Mouse (Mus musculus) heart, embryonic 12.5 days (tissue): Measurements from ENCODE around the gene Spa17. TPM values are rescaled to one million over a fixed set of nuclear protein-coding genes. Genes with fewer than 3 reads are reported as not detected.

Experiments
- ATAC-seq: fragments of 200-750 bp; cut with Nextera tagmentation; 2 replicates; pipeline ENCODE4 v1.8.0; 2017; ENCODE audit warnings: moderate TSS enrichment, moderate library complexity; ENCODE audit not compliant: insufficient number of reproducible peaks, low FRiP score
- H3K27ac ChIP-seq: fragments of 300-500 bp; sonication (generic); 2 replicates; pipeline ENCODE4 v1.5.1; 2016; ENCODE audit warnings: mild to moderate bottlenecking, moderate library complexity; ENCODE audit not compliant: poor library complexity, severe bottlenecking
- H3K27me3 ChIP-seq: fragments of 300-500 bp; sonication (generic); replicated peaks from 2 replicates; pipeline ENCODE4 v1.6.1; 2016; ENCODE audit warnings: mild to moderate bottlenecking, moderate library complexity
- H3K36me3 ChIP-seq: fragments of 300-500 bp; sonication (generic); 2 replicates; pipeline ENCODE4 v1.6.1; 2016; ENCODE audit warnings: mild to moderate bottlenecking, moderate library complexity
- H3K4me1 ChIP-seq: fragments of 300-500 bp; sonication (generic); replicated peaks from 2 replicates; pipeline ENCODE4 v1.6.1; 2016; ENCODE audit warnings: mild to moderate bottlenecking
- H3K4me2 ChIP-seq: fragments of 300-500 bp; sonication (generic); 2 replicates; pipeline ENCODE4 v1.6.1; 2016; ENCODE audit warnings: mild to moderate bottlenecking, moderate library complexity
- H3K4me3 ChIP-seq: fragments of 300-500 bp; sonication (generic); 2 replicates; pipeline ENCODE4 v1.5.1; 2016; ENCODE audit warnings: mild to moderate bottlenecking
- H3K9ac ChIP-seq: fragments of 300-500 bp; sonication (generic); 2 replicates; pipeline ENCODE4 v1.6.1; 2016; ENCODE audit warnings: mild to moderate bottlenecking, moderate library complexity
- H3K9me3 ChIP-seq: fragments of 300-500 bp; sonication (generic); replicated peaks from 2 replicates; pipeline ENCODE4 v1.6.1; 2016; ENCODE audit warnings: mild to moderate bottlenecking, moderate library complexity
- WGBS: fragments of 180-500 bp; shearing (Covaris S2); methylation state at CpG from one replicate; pipeline ENCODE4 v1.1.7; 2016; 5-methylcytosine and 5-hydroxymethylcytosine counted together
- polyA plus RNA-seq: library from polyadenylated mRNA; unstranded; fragments of >200 nt; fragmentation: Nextera tagmentation; extraction: Ambion mirVana; gene quantifications from 2 replicates; pipeline ENCODE4 v1.2.1, GENCODE M21; 2016

Spa17 gene
- polyA plus RNA-seq, 1 experiment from 2014 or later: 6.2 TPM

DNA sequence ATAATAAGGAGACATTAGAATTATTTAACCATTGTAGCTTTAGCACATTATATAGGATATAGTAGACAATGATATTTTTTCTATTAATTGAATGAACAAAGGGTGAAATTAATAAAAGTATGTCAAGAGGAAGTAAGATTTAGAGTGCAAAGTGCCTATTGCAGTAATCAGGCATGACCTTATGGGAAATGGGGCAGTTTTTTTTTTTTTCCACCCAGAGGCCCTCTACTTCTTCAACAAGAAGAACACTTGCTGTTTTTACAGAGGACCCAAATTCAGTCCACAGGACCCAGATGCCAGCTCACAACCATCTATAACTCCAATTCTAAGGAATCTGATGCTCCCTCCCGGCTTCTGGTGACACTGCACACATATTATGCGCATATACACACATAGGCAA is 52.9 kb downstream of the Spa17 start:
- H3K9ac ChIP-seq: no peak overlapping the region
- H3K4me3 ChIP-seq: no peak overlapping the region
- H3K9me3 ChIP-seq: no peaks in the 10 kb centered on the region
- no peak overlapping the region for H3K4me2 ChIP-seq
- H3K4me1 ChIP-seq: peaks cover 2% of the 10 kb centered on the region
- ATAC-seq: no peak
- peaks cover 4% of the 10 kb centered on the region; the same call in 1 of the 2 replicates for H3K27me3 ChIP-seq
- H3K27ac ChIP-seq: no peak overlapping the region
- no peaks in the 10 kb centered on the region for H3K36me3 ChIP-seq
- 88% methylated on average over 2 of the region's 2 CpGs for WGBS

DNA sequence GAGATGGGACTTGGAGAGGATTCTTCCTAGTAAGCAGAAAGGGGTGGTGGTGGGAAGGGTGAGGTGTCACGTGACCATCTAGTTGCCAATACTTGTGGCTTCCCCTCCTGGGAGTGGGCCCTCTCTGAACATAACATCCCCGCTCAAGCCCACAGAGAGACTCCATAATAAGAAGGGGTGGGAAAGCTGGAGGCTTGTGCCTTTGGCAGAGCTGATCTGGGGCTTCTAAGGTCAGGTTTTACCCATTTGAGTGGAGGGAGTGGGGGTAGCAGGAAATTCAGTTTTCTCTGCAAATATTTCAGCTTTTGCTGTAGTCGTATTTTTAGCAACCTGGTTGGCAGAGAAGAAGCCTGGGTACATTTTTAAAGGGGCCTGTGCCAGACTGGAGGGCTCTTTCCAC is 57.2 kb downstream of the Spa17 start:
- Histone ChIP-seq H3K27me3 (peaks cover 24% of the 10 kb centered on the region), H3K9ac (no peak overlapping the region), H3K4me1 (peaks cover 24% of the 10 kb centered on the region), H3K4me2 (no peak overlapping the region), H3K27ac (no peak overlapping the region), H3K4me3 (no peak overlapping the region), H3K9me3 (no peaks in the 10 kb centered on the region), H3K36me3 (no peaks in the 10 kb centered on the region)
- WGBS: 74% methylated on average over 3 of the region's 3 CpGs
- ATAC-seq: no peak

DNA sequence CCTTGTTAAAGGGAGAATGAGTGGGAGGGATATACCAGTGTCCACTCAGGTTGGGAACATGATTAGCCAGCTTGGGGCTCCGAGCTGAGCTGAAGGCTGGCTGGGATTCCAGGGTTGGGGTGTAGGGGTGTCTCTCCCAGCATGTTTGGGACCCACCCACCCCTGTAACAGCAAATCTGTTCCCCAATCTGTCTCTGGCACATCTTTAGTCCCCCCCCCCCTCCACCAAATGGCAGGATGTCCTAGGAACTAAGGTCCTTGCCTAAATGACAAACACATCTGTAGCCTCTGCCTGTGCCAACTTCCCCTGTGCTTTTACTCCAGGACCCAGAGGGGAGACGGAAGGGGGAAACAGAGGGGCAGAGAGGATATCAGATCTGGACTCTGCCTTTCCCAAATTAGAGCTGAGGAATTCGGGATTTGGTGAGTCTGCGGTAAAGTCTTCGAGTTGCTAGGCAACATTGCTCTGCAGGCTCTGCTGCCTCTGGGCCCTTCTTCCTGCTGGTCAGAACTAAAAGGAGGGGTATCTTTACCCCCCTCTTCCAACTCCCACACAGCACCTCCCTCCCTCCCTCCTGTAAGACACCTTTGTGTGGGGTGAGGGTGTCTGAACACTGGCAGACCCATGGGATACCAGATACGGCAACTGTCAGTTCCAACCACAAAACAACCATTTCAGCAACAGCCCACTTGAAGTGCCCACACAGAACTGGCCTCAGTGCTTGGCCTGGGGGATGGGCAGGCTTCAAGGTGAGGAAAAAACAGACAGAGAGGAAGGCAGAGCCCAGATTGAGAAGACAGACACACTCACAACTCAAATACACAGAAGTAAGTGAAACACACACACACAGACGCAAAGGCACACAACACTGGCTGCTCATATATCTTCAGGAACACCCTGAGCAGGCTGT is 58.4 kb downstream of the Spa17 start, which contains the start of gene Siae:
Gene Siae (plus strand): TSS at position 861 of the 911 bp plus-strand sequence.
- no peaks in the 10 kb centered on the region for H3K36me3 ChIP-seq
- H3K9me3 ChIP-seq: no peaks in the 10 kb centered on the region
- 22% methylated on average over 7 of the region's 7 CpGs for WGBS
- H3K4me1 ChIP-seq: peaks cover 24% of the 10 kb centered on the region
- H3K9ac ChIP-seq: no peak within 1 kb of the TSS
- no peak within 1 kb of the TSS for H3K4me3 ChIP-seq
- peaks cover 35% of the 10 kb centered on the region for H3K27me3 ChIP-seq
- H3K4me2 ChIP-seq: no peak within 1 kb of the TSS
- ATAC-seq: no peak
- no peak within 1 kb of the TSS for H3K27ac ChIP-seq

DNA sequence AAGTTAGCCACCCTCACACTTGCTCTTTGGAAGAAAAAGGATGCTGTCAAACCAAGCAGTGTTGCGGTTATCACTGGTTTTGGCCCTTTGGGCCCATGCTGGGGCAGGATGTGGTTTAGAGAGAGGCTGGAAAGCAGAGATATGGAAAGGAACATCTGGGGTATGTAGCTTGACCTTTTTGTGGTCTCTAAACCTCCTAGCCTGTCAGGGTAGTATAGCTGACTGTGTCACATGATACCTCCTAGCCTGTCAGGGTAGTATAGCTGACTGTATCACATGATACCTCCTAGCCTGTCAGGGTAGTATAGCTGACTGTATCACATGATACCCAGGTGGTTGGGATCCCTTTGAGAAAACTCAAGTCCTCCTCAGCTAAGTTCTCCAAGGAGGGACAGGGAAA is 59.2 kb downstream of the Spa17 start:
- 74% methylated on average over 1 of the region's 1 CpGs for WGBS

More for the DNA sequence above, 59.2 kb downstream of the Spa17 start:
- no peak overlapping the region for H3K4me2 ChIP-seq
- H3K4me1 ChIP-seq: peaks cover 24% of the 10 kb centered on the region
- H3K36me3 ChIP-seq: no peaks in the 10 kb centered on the region
- peaks cover 42% of the 10 kb centered on the region for H3K27me3 ChIP-seq
- no peak overlapping the region for H3K4me3 ChIP-seq
- no peak overlapping the region for H3K27ac ChIP-seq
- no peaks in the 10 kb centered on the region for H3K9me3 ChIP-seq
- H3K9ac ChIP-seq: no peak overlapping the region
- no peak for ATAC-seq

Other genes starting within 250 kb of the Spa17 start
- 0.06 TPM in 1 of 2 replicates, not detected in the other for gene Hepacam, start 246.4 kb downstream of the Spa17 start, polyA plus RNA-seq
- gene Robo4, start 211.8 kb downstream of the Spa17 start, polyA plus RNA-seq: 4.6 and 6.2 TPM in 2 replicates
- gene Robo3, start 180.5 kb downstream of the Spa17 start, polyA plus RNA-seq: 0.10 and 0.20 TPM in 2 replicates
- 21.7 and 28.2 TPM in 2 replicates for gene Msantd2, start 124.4 kb downstream of the Spa17 start, polyA plus RNA-seq
- 54.6 and 59.8 TPM in 2 replicates for gene Esam, start 85.6 kb downstream of the Spa17 start, polyA plus RNA-seq
- gene Vsig2, start 74.5 kb downstream of the Spa17 start, polyA plus RNA-seq: 1.6 and 1.9 TPM in 2 replicates
- gene Nrgn, start 60.8 kb downstream of the Spa17 start, polyA plus RNA-seq: 7.4 and 11.3 TPM in 2 replicates
- 11.1 and 11.4 TPM in 2 replicates for gene Siae, start 58.0 kb downstream of the Spa17 start, polyA plus RNA-seq
- 151 and 162 TPM in 2 replicates for gene Tbrg1, start 43.6 kb upstream of the Spa17 start, polyA plus RNA-seq
- gene Panx3, start 55.5 kb upstream of the Spa17 start, polyA plus RNA-seq: 0.14 TPM in 1 of 2 replicates, not detected in the other
- not detected in 2 replicates for gene Olfr160, start 102.5 kb upstream of the Spa17 start, polyA plus RNA-seq
- gene Olfr874, start 131.4 kb upstream of the Spa17 start, polyA plus RNA-seq: not detected in 2 replicates
- not detected in 2 replicates for gene Olfr875, start 158.1 kb upstream of the Spa17 start, polyA plus RNA-seq
- not detected in 2 replicates for gene Olfr876, start 189.3 kb upstream of the Spa17 start, polyA plus RNA-seq
- not detected in 2 replicates for gene Olfr877, start 240.5 kb upstream of the Spa17 start, polyA plus RNA-seq